Mouse (Mus musculus) cerebellum, adult 18-20 months (tissue): ENCODE results near the gene Rngtt.
A peak's percentile ranks its signal among the peaks of the same experiment; 100 is the strongest.
"Not testable (repeated sequence)": the region's sequence is repeated elsewhere in the genome, so short reads cannot be mapped to it uniquely, and the experiment has no call there.

Experiments
- DNase-seq, 2 experiments: peaks; one replicate each; pipeline ENCODE4 v3.0.0; 2021

Gene Rngtt

DNA sequence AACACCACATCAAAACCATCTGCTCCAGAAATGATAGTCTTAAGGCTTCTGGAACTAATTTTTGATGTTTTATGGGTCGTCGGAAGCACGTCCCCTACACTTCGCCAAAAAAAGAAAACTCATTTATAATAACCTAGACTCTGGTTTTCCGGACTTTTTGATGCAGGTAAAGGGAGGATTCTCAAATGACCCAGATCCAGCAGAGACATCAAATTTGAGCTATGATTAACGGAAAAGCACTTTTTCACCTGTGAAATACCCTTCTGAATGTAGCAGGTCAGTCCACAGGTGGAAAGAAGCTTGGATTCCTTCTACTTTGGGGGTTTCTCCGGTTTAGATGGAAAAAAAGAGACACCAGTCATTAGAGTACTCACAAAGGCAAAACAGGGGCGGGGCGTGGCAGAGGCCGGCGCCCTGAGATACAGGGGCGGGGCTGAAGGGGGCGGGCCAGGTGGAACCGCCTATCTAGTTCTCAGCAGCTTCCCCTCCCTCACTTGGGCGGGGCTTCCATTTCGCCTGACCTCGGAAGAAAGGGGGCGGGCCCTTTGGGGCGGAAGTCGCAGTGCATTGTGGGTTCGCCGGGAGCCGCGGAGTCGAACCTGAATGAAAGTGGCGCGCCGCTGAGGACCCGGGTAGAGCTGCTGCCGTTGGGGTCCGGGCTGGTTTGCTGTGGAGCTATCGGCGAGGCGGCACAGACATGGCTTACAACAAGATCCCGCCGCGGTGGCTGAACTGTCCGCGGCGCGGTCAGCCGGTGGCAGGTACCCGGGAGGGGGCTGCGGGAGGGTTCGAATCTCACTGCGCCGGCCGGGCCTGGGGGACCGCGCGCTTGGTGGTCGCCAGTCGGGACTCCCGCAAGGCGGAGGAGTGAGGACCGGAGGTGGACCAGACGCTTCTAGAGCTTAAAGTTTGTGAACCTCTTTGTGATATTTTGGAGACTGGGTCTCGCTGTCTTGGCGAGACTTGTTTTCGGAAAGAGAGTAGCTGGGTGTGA is at the start of gene Rngtt:
TSS of gene Rngtt (plus strand) at position 548 of the 994 bp plus-strand sequence.
- DNase-seq, result peak; percentile 95 to 97

DNA sequence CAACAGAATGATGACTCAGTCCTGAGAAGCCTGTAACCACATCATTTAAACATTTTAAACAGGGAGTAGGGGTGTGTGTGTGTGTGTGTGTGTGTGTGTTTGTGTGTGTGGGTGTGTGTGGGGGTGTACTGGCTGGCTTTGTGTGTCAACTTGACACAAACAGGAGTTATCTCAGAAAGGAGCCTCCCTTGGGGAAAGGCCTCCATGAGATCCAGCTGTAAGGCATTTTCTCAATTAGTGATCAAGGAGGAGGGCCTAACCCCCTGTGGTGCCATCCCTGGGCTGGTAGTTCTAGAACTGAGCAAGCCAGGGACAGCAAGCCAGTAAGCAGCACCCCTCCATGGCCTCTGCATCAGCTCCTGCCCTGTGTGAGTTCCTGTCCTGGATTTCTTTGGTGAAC is 49.8 kb upstream of the Rngtt start:
- no peak for DNase-seq

DNA sequence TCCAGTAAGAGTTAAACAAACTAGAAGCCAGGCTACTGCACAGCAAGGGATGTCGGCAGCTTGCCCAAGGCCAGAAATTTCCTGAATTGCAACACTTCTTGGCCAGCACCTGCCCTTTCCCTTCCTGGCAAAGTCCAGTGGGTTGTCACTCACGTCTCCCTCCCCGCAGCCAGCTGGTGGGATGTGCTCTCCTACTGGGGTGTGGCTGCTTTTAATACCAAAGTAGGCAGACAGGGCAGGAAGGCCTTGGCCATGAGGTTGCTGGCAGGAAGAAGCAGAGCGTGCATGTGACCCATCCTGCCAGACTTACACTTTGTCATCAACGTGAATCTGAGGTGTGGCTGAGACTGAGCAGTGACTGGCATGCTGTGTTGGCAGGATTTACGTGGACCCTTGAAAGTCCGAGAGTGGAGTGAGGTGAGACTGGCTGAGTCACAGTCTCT is 48.8 kb upstream of the Rngtt start:
- DNase-seq, result peak; percentile 79 to 81

DNA sequence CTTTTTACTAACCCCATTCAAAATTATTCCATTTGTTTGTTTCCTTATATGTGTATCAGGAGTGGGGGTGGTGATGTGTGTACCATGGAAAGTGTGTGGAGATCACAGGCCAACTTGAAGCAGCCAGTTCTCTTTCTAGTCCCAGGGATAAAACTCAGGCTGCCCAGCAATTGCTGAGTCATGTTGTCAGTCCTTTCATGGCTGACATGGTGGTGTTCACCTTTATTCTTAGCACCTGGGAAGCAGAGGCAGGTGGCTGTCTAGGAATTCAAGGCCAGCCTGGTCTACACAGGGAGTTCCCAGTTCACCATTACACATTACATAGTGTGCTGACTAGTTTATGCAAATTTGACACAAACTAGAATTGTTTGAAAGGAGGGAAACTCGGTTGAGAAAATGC is 47.2 kb upstream of the Rngtt start:
- DNase-seq, result no peak

DNA sequence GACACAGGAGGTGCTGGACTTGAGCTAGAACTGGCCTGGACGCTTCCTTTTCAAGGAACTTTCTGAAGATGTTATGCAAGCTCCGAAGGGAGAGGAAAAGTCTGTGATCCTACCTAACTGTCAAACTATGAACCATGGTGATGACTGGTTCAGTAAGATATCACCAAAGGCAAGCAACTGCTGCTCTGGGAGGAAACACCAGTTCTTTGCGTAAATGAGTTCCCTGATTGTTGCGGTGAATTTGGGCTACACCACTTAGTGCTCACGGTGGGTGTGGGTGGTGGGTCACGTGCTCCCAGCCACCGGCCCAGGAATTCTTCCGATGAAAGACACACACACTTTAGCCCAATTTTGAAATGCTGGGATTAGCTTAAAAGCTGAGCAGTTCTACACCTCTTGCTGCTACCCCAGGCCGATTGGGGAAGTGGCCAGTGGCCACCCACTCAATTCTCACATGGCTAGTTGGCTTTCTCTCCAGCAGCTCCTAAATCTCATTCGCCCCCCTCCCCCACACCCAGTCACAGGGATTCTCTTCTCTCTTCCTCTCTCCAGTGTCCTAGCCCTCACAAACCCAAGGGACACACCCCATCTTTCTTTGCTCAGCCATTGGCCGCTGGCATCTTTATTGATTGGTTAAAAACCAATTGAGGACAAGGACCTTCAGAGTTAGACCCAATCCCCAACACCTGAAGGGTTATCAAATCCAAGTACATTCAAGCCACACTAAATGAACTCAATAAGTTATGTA is 45.0 kb upstream of the Rngtt start:
- no peak for DNase-seq

DNA sequence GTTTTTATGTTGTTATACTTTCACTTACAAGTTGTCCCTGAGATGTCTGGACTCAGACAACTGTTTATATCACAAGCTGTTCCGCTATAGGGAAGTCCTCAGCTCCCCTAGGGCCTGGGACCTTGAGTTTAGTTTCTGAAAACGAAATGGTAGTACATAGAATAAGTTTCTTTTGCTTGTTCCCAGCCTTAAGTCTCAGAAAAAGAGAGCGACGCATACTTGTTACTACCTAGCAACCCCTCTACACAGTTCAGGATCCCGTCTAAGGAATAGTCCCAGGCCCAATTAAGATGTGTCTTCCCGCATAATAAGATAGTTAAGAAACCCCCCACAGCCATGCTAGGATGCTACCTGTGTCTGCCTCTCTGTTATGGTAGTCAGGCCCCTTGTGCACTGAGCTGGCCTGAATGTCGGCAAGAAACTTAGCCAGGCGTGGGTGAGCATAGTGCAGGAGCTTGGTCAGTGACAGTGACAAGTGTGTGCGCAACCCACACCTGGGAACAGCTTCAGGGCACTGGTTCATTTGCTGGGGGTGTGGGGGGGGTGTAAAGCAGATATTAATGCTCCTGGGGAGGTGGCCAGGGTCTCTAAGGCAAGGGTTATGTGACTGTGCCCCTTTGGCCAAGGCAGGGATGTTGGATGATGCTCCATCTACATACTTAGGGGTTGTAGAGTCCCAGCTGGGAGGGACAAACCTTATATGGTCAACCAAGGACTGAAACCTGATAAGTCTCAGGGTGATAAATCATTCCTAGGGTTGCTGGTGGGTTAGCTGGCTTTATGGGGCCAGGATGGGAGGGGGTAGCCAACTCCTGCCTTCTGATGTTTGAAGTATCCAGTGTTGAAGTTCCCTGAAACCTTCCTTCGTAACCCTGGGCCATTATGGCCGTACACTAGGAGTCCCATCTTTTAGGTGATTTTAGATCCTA is 39.5 kb upstream of the Rngtt start:
- DNase-seq, result no peak

DNA sequence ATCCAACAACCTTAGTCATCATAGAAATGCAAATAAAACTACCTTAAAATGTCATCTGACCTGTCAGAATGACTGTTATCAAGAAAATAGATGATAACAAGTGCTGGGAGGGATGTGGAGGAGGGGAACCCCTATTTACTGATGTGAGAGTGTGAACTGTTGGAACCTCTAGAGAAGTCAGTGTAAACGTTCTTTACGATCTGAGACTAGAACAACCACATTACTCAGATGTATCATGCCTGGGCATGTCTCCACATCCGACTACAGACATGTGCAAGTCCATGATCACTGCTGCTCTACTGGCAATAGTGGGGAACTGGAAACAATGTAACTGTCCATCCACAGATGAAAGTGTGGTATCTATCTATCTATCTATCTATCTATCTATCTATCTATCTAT is 36.7 kb upstream of the Rngtt start:
- no peak for DNase-seq

DNA sequence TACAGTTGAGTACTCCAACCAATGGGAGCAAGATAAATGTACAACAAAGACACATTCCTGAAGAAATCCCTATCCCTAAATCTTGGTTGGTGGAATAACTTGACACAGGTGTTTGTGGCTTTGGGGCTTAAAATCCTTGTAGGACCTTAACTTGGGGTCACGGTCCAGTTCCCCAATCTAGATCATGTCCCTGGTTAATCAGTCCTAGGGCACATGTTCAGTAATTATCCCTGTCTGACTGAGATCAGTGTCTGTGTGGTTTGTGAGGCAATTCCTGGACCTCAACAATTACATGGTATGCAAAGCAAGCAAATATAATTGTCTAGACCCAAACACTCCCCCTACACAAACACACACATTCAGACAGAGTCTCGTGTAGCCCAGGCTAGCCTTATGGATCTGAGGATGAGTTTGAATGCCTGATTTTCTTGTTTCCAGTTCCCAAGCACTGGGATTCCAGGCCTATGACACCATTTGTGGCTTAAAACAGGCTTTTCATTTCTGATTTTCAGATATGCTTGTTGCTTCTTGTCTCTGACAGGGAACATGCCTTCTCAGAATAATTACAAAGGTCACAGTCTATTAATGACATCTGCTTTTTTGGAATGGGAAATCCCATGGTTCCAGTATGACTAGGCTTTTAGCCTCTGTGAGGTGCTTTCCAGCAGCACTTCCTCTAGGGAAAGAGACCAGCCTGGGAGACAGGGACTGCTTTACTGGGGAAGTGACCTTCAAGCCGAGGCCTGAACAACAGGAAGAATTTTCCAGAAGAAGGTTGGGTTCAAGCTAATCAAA is 28.0 kb upstream of the Rngtt start:
- DNase-seq, result no peak

DNA sequence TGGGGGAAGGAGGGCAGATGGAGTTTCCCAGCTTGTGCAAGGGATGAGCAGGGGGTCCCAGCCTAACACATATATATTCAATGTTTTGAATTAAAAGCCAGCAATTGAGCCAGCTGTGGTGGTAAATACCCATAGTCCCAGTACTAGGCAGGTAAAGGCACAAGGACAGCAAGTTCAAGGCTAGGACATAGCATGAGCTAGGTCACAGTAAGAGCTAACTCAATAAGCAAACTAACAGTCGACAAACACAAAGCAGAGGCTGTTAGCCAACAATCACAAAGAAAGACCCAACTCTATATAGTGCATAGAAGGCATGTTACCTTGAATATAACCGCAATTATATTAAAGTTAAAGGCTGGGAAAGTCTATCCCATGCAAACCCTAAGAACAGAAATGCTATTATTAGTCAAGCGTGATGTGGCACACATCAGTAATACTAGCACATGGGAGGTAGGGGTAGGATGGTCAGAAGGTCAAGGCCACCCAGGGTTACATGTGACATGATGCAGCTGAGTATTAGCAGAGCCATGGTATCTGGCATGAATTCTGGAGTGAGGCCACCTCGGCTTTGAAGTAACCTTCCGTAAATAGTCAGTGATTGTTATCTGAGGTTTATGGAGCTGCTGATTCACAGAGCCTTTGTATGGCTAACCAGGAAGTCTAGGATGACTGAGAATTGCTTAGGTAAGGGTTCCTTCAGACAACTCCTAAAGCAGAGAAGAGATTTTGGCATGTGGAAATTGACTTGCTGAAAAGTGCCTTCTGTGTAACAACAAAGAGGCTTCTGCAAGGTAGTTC is 25.8 kb upstream of the Rngtt start:
- DNase-seq, result no peak

DNA sequence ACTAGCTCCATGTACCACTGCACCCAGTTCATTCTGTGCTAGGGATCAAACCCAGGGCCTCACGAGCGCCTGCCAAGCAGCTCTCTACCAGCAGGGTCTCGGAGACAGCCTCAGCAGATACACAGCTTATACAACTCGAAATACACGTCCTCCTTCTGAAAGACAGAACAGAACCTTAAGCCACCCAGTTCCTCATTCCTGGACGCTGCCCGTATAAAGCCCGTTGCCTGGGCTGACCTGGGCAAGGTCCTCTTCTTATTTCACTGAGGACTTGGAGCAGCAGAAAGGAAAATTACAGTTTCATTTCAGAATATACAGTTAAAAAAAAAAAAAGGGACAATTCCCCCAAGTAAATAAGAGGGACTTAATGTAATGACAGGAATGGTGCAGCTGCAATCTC is 24.7 kb upstream of the Rngtt start:
- no peak for DNase-seq

DNA sequence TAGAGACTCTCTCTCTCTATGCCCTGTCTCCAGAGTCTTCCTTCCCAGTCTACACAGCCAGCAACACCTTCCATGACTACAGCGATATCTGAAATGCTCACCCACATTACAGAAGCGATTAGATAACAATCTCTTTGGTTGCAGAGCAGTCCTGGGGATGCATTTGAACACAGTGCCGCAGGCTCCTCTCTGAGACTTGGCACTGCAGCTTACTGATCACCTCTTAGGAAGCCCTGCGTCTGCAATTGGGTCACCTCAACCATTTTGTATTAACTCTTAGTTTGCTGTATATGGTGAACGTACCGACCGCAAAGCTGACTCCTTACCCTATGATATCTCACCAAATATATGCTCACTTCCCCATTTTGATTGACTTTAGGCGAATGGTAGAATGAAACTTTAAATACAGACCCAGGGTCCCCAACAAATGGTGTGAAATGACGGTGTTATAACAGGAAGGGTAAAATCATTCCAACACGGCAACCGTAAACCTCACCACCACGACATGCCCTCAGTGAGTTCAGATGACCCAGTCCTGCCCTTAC is 20.9 kb upstream of the Rngtt start:
- no peak for DNase-seq

DNA sequence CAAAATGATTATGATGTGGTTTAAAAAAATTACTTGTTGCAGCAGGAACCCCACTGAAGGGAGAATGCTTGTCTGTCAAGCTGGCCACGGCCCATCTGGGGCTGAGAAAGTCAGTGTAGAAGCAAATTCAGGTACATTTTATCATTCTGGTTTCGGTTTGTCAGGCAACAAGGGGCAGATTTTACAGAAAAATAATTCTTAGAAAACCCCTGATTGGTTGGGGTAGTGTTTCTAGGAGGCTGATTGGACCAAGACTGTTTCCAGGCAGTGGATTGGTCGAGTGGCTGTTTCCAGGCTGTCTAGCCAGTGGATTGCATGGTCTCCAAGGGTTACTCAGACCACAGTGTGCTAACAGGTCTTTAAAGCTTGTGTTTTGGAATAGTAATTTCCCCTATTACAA is 20.1 kb upstream of the Rngtt start, which contains the start of gene Pnrc1:
TSS of gene Pnrc1 (minus strand) at position 162 of the 400 bp plus-strand sequence.
- DNase-seq, result peak in 1 of 2 experiments; percentile 9

DNA sequence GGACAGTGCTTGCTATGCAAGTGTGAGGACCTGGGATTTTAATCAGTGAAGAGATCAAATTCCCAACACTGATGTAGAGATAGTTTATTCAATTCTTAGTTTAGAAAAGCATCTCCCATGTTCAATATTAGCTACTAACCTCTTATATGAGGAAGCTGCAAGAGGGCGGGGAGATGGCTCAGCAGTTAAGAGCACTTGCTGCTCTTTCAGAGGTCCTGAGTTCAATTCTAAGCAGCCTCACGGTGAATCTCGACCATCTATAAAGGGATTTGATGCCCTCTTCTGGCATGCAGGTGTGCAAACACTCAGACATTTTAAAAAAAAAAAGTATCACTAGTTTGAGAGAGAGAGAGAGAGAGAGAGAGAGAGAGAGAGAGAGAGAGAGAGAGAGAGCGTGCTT is 19.2 kb upstream of the Rngtt start:
- DNase-seq, result no peak

DNA sequence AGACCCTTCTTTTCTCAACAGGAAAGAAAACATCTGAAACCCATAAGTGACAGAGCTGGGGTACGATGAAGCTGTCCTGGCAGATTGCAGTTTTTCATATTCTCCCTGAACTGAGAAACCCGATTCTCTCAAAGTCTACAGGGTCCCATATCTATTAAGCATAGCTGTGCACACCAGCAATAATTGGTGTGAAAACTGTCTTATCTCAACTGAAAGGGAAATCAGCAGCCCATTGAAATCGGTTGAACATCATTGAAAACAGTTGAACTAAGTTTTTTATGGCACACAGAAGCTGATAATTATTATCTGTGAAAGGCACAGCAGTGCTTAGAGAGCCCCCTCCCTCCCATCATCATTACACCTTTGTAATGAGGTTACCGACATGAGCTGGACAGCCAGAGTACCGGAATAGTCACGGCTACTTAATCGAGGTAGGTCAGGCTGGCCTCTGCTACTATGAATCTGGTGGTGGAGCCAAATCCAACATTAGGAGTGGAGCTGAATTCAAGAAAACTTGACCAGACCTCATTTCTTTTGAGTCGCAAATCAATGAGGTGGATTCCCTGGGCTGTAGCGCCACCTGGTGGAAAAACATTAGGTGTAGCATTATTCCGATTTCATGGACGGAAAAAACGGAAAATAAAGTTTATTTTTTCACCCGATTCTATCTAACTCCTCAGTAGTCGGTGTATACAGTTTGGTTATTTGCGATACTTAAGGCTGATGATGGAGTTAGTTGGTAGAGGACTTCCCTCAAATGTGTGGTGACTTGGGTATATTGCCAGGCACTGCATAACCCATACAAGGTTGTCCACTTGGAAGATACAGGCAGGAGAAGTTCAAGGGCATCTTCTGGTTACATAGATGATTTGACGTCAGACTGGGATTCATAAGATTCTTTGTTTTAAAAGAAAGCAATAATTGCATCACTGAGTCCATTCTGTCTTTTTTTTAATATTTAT is 17.4 kb upstream of the Rngtt start:
- DNase-seq, result peak; percentile 74 to 77

DNA sequence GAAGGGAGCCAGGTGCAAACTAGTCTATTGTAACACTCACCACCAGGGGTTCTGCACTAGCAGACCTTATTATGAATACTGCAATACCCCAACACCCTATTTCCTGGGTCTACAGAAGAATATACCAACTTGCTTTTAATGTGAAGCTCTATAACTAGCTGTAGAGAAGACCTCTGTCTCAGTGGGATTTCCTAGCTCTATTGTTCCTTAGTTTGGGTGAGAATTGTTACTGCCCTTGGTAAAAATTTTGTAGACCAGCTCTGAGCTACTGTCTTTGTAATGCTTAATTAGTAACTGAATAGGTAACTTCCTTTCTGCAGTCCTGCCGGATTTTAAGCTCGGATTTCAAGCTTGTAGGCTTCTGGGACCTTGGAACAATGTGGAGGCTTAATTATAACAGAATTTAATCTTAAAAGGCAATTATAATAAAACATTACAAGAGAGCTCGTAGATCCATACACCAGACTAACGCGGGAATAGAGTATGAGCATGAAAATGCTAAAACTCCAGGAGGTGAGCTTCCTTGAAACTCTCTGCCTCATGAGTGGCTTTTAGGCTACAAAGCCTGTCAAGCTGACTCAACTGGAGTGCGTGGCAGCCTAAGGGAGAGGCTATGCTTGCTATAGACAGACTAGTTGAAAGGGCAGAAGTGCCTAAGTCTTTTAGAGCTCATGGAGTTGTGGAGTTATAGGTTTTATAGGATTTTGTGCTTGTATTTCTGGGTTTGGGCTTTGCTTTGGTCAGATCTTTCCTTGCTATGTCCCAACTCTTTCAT is 9.0 kb upstream of the Rngtt start:
- DNase-seq, result not testable (repeated sequence)

DNA sequence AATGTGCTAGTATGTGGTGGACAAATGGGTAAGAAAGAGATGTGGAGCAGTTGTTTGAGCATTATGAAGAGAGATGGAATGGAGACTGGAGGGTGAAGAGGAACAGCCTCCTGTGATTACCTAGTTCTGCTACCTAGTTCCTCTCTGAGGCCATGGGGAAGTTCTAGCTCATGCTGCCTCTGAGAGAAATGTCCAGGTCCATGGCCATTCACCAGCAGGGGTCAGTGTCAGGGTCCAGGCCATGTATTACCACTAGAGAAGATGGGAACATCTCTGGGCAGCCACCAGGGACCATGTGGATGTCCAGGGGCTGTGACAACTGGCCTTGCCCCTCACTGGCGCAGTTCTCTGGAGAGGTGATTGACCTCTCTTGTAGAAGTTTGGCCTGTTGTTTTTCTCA is 7.1 kb upstream of the Rngtt start:
- no peak for DNase-seq

DNA sequence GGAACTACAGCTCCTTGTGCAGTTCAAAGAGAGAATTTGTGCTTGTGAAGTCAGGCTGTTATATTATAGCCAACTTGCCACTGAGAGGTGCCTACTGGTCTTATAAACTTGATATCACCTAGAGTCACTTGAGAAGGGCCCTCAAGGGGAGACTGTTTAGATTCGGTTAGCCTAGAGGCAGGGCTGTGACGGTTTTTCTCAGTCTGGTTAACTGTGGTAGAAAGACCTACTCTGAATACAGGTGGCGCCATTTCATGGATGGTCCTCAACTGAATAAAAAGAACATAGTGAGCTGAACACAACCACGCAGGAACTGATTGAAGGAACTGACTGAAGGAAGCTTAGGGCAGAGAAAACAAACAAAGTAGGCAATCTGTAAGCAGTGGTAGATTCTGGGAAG is 3.0 kb upstream of the Rngtt start:
- DNase-seq, result no peak

DNA sequence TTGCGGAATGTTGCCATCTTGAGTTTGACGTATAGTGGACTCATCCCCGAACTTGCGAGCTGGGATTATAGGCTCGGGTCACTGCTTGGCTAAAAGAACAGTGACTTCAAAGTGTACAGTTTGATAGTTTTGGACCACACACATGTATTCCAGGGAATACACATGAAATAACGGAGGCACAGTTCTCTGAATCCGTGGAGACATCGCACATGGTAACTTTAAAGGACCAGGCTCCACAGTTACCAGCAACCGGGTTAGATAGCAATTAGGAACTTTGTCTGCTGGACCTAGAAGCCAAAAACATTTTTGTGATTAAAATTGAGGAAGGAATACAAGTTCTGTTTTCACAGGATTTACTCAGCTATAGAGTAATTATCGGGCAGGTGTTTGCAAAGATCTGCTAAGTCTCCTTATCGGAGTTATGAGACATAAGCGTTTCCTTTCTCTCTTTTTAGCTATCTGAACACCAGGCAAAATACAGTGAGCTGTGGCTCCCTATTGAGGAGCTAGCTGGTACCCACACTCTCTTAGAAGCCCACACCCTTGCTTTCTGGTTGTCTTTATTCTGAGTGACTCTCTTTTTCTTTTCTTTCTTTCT is 828 bp downstream of the Rngtt start:
- DNase-seq, result no peak
